Mouse (Mus musculus): ENCODE measurements at regions not wholly inside any gene's neighbourhood (a gene's known extent, or its start where the extent isn't known, plus 50 kb on each side); places are given as distances from the start of the nearest gene placed in this dataset.

DNA sequence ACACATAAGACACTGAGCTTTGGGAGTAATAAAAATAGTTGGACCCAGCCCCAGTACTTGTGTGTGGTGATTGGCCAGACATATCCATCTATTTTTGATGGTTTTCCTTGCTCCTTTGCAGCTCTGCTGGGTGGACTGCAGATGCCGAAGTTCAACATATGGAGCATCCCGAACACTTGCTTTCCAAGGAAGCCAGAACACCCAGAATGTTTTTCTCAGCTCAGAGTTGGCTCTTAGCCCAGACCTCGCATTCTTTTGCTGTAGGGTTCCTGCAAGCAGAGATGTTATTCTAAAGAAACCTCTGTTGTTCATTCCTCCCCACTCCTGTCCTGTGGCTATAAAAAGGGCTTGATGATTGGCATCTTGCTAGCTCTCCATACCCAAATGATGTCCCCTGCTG lies 275.3 kb upstream of the Vstm2b start:
- DNase-seq: no peak
- intact Hi-C loops (cut with DNase I; ENCODE audit: low total_unique reads): no loop called here

DNA sequence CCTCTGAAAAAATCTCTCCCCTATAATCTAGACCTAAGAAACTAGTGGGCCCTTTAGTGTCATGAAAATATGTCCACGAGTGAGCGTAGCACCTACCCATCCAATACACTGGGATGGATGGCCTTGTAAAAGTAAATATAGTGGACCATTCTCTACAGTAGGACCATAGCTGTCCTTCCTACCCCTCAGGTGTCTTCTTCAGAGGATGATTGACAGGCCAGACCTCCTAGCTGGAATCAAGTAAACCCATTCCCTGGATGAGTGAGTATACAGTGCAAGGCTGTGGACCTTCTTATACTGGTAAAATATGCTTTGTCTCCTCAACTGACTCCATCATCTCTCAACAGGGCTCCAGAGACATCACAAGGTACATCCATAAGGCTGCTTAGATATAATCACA lies 274.8 kb upstream of the Vstm2b start:
- intact Hi-C loops (cut with DNase I; ENCODE audit: low total_unique reads): no loop called here

DNA sequence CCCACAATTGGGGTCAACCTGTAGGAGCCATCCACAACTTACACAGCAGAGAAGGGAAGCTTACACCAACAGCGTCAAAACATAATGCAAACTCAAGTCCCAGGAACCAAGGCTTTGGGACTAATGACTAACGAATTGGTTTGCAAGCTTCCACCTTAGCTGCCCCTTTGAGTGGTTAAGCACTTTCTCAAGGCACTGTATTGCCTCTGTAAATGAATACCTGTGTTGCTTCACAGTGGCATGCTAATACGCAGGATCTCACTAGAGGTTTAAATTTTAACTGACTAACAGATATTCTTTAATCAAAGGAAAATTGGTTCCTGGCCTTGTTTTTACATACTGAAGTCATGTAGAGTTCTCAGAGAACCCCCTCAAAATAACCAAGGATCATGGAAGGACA lies 261.8 kb upstream of the Vstm2b start:
- intact Hi-C loops (cut with DNase I; ENCODE audit: low total_unique reads): no loop called here
- DNase-seq: no peak

More for the DNA sequence above, 274.8 kb upstream of the Vstm2b start:
- no peak for DNase-seq

DNA sequence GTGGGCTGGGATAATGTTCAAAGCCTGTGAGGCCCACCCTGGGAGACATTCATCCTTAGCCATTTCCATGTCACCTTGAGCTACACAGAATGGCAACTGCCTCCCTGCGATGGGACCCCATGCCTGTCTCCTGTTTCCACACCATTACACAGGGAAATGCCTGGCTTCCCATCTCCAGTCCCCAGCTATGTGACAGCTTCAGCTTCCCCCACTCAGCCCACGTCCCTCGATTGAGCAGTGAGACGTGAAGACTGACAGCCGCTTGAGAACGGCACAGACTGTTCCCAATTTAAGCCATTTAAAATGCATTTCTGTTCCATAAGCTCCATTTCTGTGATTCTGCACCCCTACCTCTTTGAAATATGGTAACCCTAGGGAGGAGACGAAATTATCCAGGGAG lies 243.1 kb upstream of the Vstm2b start:
- intact Hi-C loops (cut with DNase I; ENCODE audit: low total_unique reads): no loop called here
- DNase-seq: no peak

DNA sequence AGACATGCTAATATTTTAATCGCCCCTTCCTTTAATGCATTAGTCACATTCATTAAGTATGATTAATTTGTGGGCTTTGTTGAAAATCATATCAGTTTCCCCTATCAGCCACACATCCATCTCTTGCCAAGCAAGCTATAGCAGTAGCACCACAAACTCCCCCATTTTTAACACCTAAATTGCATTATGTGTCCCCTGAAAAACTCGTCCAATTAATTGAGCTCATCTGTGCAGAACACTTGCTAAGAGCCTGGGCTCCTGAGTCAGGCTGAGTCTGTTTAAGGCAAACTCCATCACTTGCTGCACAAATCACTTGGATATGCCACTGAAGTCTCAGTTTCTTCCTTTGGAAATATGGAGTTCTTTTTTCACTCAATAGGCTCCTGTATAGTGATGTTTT lies 242.7 kb upstream of the Vstm2b start:
- DNase-seq: no peak
- intact Hi-C loops (cut with DNase I; ENCODE audit: low total_unique reads): no loop called here

DNA sequence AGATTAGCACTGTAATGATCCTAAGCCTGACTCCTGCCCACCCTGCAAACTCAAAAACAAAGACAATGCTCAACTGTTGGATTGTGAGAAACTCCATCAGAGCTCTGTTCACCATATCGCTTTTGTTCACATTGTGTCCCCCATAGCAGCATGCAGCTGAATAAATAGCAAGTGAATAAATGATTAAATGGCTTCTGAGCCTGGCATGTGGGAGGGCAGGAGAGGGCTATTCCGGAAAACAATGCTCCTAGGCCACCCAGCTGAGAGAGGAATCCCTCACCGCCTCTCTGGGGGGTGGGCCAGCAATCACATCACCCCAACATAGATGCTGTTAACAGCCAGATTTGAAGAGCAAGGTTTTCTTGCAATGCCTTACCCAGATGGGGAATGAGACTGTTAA lies 238.5 kb upstream of the Vstm2b start:
- intact Hi-C loops (cut with DNase I; ENCODE audit: low total_unique reads): no loop called here
- DNase-seq: no peak

DNA sequence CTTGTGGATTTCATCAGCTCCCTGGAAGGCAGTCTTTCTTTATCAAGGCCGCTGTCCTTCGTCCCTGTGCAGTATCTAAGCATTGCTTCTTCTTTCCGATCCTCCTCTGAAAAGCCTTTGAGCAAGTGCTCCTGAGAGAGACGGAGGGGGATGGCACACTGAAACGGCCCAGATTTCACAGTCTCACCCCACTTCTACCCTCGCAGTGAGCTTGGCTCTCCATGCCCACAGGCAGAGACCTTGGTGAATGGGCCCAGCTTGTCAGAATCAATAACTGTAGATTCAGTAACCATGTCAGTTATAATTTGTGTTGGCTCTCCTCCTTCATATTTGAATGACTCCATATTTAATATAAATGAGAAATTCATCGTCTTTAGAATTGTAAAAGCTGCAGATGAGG lies 234.3 kb upstream of the Vstm2b start:
- intact Hi-C loops (cut with DNase I; ENCODE audit: low total_unique reads): no loop called here
- DNase-seq: no peak

DNA sequence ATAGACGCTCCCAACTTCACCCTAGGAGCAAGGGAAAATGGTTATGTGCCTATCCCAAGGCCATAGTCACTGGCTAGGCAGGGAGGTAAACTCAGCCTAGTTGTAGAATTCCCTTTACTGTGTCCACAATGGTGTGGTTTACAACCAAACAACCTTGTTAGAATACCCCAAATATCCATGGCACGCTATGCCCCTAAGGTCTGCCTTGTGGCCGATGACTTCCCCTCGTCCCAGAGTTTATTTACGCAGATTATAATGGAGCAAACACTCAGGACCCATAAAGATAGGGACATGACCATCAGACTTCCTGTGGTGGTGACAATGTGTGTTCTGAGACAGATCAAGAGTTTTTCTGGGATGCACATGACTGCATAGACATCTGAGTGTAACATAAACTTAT lies 231.5 kb upstream of the Vstm2b start:
- no peak for DNase-seq
- intact Hi-C loops (cut with DNase I; ENCODE audit: low total_unique reads): no loop called here

DNA sequence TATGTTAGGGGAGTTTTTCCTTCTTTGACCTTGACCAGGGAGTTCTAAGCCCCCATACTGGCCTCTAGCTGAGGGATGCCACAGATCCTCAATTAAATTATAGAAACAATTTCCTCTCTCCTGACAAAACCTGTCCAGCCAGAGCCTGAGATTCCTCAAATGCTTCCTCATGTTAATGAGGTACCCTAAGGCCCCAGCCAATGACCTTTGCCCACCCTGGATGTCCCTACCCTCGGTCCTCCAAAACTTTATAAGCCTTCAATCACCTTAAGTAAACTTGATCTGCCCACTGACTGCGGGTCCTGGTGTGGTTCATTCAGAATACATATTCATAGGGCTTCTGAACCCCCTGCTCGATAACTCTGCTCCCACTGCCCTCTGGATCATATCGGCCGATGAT lies 227.7 kb upstream of the Vstm2b start:
- intact Hi-C loops (cut with DNase I; ENCODE audit: low total_unique reads): no loop called here
- DNase-seq: no peak

DNA sequence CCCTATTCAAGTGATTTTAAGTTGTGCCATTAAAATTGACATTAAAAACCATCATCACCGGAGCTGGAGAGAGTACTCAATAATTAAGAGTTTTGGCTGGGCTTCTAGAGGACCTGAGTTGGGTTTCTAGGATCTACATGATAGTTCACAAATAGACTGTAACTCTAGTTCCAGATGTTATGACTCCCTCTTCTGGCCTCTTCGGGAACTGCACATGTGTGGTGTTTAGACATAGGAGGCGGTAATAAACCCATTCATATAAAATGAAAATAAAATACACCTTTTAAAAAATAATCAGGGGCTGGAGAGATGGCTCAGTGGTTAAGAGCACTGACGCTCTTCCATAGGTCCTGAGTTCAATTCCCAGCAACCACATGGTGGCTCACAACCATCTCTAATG lies 227.1 kb upstream of the Vstm2b start:
- no peak for DNase-seq
- intact Hi-C loops (cut with DNase I; ENCODE audit: low total_unique reads): no loop called here

DNA sequence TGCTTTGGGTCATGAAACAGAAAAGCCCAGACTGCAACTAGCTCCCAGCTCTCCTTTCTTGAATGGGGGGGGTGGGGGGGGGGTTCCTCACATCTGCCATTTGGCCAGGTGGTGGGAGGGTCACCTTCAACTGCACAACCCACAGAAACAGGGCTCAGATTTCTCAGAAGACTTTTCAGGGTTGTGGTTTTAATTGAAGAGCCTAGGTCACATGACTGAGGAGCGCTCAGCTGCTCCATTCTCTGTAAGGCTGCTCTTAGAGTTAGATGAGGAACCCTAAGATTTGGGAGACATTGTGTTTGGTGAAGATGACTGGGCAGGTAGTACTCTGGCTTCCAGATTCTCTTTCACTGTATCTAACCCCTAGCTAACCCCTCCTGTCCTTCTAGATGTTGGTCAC lies 225.8 kb upstream of the Vstm2b start:
- intact Hi-C loops (cut with DNase I; ENCODE audit: low total_unique reads): no loop called here
- DNase-seq: no peak

DNA sequence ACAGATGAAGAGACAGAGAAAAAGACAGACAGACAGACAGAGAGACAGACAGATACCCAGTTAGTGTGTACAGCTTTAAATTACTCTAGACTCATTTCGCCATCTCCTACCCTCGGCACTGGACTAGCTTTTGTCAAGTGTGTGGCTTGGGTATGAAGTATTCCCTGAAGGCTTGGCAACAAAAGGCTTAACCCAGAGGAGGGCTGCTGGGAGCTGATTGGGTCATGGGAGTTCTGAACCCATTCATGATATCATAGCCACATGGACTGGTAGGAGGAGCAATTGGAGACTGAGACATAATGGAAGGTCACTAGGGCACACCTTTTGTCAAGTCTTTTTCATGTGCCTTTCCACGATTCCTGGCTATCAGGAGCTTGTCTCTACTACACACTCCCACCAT lies 223.7 kb upstream of the Vstm2b start:
- DNase-seq: no peak
- intact Hi-C loops (cut with DNase I; ENCODE audit: low total_unique reads): no loop called here

DNA sequence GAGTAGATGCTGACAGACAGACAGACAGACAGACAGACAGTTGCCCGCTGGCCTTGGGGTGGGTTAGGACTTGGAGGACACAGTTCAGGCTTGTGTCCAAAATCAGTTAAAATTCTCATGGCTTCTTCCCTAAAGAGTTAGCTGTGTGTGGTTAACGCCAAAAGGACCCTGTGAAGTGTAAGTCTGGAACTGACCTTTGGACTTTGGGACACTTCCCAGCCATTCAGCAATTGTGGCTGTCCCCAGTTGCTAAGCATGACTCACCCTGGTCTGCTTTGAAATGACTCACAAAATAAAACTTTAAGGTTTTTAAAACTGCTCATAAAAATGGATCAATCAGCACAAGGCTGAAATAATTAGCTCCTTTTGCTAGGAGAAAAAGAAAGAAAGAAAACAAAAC lies 220.5 kb upstream of the Vstm2b start:
- DNase-seq: no peak
- intact Hi-C loops (cut with DNase I; ENCODE audit: low total_unique reads): no loop called here

DNA sequence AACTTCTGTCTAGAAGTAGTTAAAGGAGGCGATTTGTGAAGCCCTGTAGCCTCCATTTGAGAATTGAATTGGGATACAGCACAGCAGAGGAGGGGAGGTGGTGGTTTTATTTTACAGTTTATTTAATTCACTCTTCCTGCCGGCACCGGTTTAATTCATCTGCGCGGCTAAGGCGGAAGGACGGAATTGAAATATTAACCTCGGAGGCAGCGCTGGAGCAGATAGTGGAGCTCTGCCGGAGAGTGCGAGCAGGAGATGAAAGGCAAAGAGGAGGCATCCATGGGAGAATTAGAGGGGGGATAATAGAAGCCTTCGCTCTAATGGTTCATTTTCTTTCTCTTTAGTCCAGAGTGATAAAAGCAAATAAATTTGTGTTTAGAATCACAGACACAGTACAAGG lies 217.6 kb upstream of the Vstm2b start:
- intact Hi-C loops (cut with DNase I; ENCODE audit: low total_unique reads): no loop called here
- DNase-seq: no peak

DNA sequence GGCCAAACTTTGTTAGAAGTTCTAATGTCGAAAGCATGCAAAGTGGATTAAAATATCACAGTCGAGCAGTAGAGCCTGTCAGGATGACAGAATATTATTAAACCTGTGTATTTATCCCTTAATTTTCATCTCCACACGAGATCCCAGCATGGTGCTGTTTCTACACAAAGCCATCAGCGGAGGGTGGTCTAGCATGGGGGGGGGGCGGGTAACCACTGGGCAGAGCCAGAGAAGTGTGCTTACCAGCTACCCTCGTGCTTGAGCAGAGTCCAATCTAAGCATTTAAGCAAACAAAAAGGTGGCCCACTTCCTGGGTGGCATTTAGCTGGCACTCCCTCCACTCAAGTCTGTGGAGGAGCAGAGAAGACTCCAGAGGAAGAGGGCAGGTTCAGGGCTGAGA lies 217.1 kb upstream of the Vstm2b start:
- DNase-seq: no peak
- intact Hi-C loops (cut with DNase I; ENCODE audit: low total_unique reads): no loop called here

DNA sequence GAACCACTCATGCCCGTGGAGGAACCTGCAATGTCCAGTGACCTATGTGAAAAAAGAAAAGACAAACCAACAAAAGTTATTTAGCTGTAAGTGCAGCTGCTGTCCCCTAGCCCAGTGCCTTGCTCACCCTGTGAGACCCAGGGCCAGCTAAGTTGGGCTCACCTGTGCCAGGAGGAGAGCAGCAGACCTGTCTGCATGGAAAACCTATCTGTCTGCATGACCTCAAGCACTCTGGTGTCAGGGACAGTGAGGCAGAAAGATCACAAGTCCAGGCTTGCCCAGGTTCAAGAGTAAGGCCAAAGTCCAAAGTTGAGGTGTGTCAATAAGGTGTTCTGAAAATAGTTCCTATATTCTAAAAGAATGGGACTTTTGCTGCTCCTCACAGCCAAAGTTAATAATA lies 215.0 kb upstream of the Vstm2b start:
- DNase-seq: no peak
- intact Hi-C loops (cut with DNase I; ENCODE audit: low total_unique reads): no loop called here

DNA sequence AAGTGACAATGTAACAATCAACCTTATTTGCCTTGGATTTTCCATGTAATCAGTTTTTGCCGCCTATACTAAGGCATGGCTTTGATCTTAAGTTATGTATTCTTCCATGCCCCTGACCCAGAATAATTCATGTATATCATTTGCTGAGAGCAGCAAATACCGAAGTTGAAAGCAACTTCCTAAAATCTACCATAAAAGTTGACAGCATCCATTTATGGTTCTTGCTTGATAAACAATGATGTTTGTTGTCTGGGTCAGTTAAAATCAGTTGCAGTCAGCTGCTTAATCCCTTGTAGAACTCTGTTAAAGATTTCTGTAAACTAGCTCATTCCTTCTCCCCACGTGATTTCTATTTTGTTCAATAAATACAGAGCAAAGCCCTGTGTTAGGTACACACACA lies 214.5 kb upstream of the Vstm2b start:
- no peak for DNase-seq
- intact Hi-C loops (cut with DNase I; ENCODE audit: low total_unique reads): no loop called here

DNA sequence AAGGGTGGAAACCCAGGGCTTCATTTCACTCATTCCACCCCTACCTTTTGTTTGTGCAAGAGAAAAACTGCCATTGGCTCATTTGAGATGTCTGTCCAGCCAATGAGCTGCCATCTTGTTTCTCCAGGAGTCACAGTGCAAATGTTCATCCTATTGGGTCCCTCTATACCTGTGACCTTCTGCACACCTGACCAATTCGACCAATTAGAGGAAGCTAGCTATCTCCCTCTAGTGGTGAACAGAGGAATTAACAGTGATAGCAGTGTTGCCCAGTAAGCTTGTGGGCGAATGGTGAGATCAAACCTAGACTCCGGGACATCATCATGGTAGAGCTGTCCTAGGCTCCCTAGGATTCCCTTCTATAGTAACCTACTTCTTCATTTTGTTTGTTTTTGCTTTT lies 211.1 kb upstream of the Vstm2b start:
- intact Hi-C loops (cut with DNase I; ENCODE audit: low total_unique reads): no loop called here
- DNase-seq: no peak

DNA sequence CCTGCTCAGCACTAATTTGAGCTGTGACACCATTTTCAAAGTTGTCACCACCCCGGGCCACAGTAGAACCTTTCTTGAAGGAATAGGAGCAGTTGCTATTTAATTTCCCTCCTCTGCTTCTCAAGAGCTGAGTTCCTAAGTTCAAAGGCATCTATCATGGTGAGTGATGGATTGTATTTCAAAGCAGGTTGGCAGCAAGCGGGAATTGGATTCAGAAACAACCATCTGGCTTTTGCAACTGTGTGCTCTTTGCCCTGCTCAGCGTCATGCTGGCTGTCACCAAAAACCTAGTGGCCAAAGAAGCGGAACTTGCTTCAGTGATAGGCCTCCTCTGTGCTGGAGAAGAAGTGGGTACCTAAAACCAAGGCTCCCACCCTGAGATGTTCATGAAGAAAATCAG lies 209.6 kb upstream of the Vstm2b start:
- intact Hi-C loops (cut with DNase I; ENCODE audit: low total_unique reads): no loop called here
- DNase-seq: no peak

DNA sequence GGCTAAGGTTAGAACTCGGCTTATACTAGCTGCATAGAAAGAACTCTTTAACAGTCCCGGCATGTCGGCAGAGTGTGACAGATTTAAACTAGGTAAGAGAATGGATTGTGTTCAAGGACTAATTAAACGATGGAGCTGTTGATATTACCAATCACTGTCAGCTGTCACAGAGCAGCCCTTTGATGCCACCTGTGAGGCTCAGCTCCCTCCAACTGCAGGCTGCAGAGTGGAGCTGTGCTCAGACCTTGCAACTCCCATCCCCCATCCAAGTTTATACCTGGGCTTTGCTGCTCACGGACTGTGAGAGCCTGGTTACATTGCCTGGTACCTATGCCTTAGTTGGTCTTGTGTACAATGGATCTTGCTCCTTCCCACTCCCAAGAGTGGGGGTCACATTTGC lies 204.4 kb upstream of the Vstm2b start:
- intact Hi-C loops (cut with DNase I; ENCODE audit: low total_unique reads): no loop called here
- no peak for DNase-seq

DNA sequence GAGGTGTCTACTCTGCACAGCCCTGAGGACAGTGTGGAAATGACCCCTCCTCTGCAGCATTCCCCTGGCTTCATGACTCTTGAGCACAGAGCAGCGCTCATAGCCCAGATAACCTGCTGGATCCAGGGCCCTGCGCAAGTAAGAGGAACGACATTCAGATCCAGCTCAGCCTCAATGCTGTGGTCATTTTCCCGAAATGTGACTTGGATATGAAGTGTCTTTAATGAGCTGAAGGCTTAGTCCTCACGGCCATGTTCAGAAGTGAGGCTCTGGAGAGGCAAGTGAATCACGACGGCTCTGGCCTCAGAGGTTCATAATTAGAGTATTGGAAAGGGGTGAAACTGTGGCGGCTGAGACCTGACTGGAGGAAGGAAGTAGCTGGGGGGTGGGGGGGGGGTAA lies 200.6 kb upstream of the Vstm2b start:
- intact Hi-C loops (cut with DNase I; ENCODE audit: low total_unique reads): no loop called here
- DNase-seq: no peak

DNA sequence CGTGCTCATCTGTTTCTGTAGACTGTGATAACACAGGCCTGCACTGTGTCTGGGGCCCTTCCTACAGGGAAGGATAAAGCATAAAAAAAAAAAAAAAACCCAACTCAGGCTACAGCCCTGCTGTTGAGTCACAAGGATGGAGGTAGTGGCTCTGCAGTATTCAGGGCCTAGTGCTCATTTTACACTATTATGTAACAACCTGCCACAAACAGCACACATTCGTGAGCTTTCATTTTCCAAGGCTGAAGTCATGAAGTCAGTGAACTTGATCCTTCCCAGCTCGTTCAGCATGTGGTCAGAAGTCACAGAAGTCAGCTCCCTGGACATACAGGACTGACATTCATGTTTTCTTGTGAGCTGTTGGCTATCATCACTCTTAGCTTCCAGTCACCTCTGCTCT lies 199.8 kb upstream of the Vstm2b start:
- no peak for DNase-seq

DNA sequence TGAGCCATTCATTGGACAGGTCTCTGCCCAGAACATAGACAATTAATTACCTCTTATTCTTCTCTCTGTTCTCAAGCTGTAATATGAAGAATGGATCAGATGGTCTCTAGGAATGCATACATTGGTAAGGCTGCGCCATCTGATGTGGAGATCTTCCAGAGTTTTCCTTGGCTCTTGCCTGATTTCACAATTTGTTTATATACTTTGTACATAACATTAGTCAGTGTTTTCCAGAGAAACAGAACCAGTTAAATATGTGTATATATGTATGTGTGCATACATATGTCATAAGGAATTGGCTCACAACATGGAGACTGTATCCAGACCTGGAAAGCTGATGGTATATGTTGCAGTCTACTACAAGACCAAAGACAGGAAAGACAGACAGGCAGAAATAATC lies 198.5 kb upstream of the Vstm2b start:
- no peak for DNase-seq
- intact Hi-C loops (cut with DNase I; ENCODE audit: low total_unique reads): no loop called here

More for the DNA sequence above, 199.8 kb upstream of the Vstm2b start:
- intact Hi-C loops (cut with DNase I; ENCODE audit: low total_unique reads): no loop called here
